Mouse (Mus musculus): Measurements from ENCODE around the gene Rbfox2. TPM values are rescaled to one million over a fixed set of nuclear protein-coding genes. Genes with fewer than 3 reads are reported as not detected.

Rbfox2 gene
- polyA plus RNA-seq, 1 experiment from 2014 or later = 23.2 TPM

DNA sequence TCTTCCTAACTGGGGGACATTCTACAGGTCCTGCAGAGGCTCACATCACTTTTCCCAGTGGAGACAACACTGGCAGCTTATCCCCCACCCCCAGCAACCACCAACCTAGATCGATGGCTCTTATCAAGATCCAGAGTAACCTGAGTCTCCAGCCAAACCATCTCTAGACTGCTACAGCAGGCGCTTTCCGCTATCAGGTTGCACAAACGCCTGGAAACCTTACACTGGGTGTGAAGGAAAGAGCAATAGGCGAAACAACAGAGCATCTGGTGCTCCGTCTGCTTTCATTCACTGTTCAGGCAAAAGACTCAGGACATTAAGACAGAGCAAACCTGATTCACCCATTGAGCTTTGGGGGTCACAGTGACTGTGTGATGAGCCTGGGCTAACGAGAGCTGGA is 15.3 kb downstream of the Rbfox2 start:
- no peaks in the 10 kb centered on the region for H3K9me3 ChIP-seq (ENCODE audit: control insufficient read depth, low read length)
- H3K4me3 ChIP-seq (ENCODE audit: low read depth, low read length) = no peak overlapping the region
- H3K4me2 ChIP-seq (replicated peaks; ENCODE audit: low read depth) = no peak overlapping the region
- DNase-seq (ENCODE audit: low spot score) (no peak), ATAC-seq (ENCODE audit: low FRiP score, low TSS enrichment) (no peak)
- H3K9ac ChIP-seq (ENCODE audit: low read length) = no peak overlapping the region
- H3K27ac ChIP-seq (replicated peaks) = no peak overlapping the region
- no peaks in the 10 kb centered on the region for H3K4me1 ChIP-seq (replicated peaks; ENCODE audit: control insufficient read depth, insufficient read depth)
- WGBS = 41% methylated on average over 7 of the region's 7 CpGs
- H3K27me3 ChIP-seq (ENCODE audit: control insufficient read depth, insufficient read depth, low read length) = no peaks in the 10 kb centered on the region
- no peaks in the 10 kb centered on the region for H3K36me3 ChIP-seq (ENCODE audit: control insufficient read depth, insufficient read depth, low read length)
- TF ChIP-seq CTCF (IDR thresholded peaks at IDR 0.05; ENCODE audit: low read depth) (no peak), EP300 (optimal IDR thresholded peaks at IDR 0.05) (no peak)

- Histone ChIP-seq H3K9me3 (ENCODE audit: control insufficient read depth, low read length) (no peaks in the 10 kb centered on the region), H3K27ac (replicated peaks) (no peak overlapping the region), H3K4me2 (replicated peaks; ENCODE audit: low read depth) (no peak overlapping the region), H3K27me3 (ENCODE audit: control insufficient read depth, insufficient read depth, low read length) (no peaks in the 10 kb centered on the region), H3K9ac (ENCODE audit: low read length) (no peak overlapping the region), H3K4me1 (replicated peaks; ENCODE audit: control insufficient read depth, insufficient read depth) (no peaks in the 10 kb centered on the region), H3K36me3 (ENCODE audit: control insufficient read depth, insufficient read depth, low read length) (no peaks in the 10 kb centered on the region), H3K4me3 (ENCODE audit: low read depth, low read length) (no peak overlapping the region)
- ATAC-seq (ENCODE audit: low FRiP score, low TSS enrichment) = no peak
- TF ChIP-seq CTCF (IDR thresholded peaks at IDR 0.05; ENCODE audit: low read depth) = peak; percentile 39
- no peak for TF ChIP-seq EP300 (optimal IDR thresholded peaks at IDR 0.05)
- WGBS = 74% methylated on average over 2 of the region's 2 CpGs
- DNase-seq (ENCODE audit: low spot score) = no peak
Observed at GRCm38 (mm10) chr15:77290352-77290751, 16.5 kb downstream of the Rbfox2 start.

- H3K9ac ChIP-seq (ENCODE audit: low read length) = no peak overlapping the region
- H3K36me3 ChIP-seq (ENCODE audit: control insufficient read depth, insufficient read depth, low read length) = no peaks in the 10 kb centered on the region
- no peak overlapping the region for H3K4me2 ChIP-seq (replicated peaks; ENCODE audit: low read depth)
- no peak for DNase-seq (ENCODE audit: low spot score)
- no peak for ATAC-seq (ENCODE audit: low FRiP score, low TSS enrichment)
- TF ChIP-seq EP300 (optimal IDR thresholded peaks at IDR 0.05) = no peak
- TF ChIP-seq CTCF (IDR thresholded peaks at IDR 0.05; ENCODE audit: low read depth) = no peak
- no peaks in the 10 kb centered on the region for H3K27me3 ChIP-seq (ENCODE audit: control insufficient read depth, insufficient read depth, low read length)
- H3K9me3 ChIP-seq (ENCODE audit: control insufficient read depth, low read length) = no peaks in the 10 kb centered on the region
- H3K4me1 ChIP-seq (replicated peaks; ENCODE audit: control insufficient read depth, insufficient read depth) = 0 out of 2 replicates have a peak, but pooled peaks cover 2% of the 10 kb centered on the region
- WGBS = 92% methylated on average over 1 of the region's 1 CpGs
- no peak overlapping the region for H3K27ac ChIP-seq (replicated peaks)
- H3K4me3 ChIP-seq (ENCODE audit: low read depth, low read length) = no peak overlapping the region
Observed at GRCm38 (mm10) chr15:77280130-77280529, 26.7 kb downstream of the Rbfox2 start.

DNA sequence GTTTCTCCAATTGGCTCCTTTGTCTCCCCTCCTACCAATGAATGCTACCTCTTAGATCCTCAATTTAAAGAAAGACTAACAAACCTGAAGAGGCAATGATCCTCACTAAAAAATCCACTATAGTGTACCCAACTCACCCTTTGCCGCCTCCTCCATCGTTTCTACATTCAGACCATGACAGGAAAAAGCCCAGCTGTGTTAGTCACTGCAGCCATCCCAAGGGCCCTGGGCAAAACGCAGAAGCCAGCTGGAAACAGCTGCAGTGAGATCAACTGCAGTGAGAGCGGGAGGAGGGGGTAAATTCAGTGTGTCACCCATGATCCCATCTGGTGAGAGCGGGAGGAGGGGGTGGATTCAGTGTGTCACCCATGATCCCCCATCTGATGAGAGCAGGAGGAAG is 28.0 kb downstream of the Rbfox2 start:
- ATAC-seq (ENCODE audit: low FRiP score, low TSS enrichment) (no peak), DNase-seq (ENCODE audit: low spot score) (no peak)
- H3K27ac ChIP-seq (replicated peaks) = no peak overlapping the region
- WGBS = 46% methylated on average over 5 of the region's 5 CpGs
- H3K27me3 ChIP-seq (ENCODE audit: control insufficient read depth, insufficient read depth, low read length) = no peaks in the 10 kb centered on the region
- no peak overlapping the region for H3K4me2 ChIP-seq (replicated peaks; ENCODE audit: low read depth)
- H3K9ac ChIP-seq (ENCODE audit: low read length) = no peak overlapping the region
- H3K9me3 ChIP-seq (ENCODE audit: control insufficient read depth, low read length) = no peaks in the 10 kb centered on the region
- 0 out of 2 replicates have a peak, but pooled peaks cover 2% of the 10 kb centered on the region for H3K4me1 ChIP-seq (replicated peaks; ENCODE audit: control insufficient read depth, insufficient read depth)
- TF ChIP-seq EP300 (optimal IDR thresholded peaks at IDR 0.05) (no peak), CTCF (IDR thresholded peaks at IDR 0.05; ENCODE audit: low read depth) (no peak)
- H3K4me3 ChIP-seq (ENCODE audit: low read depth, low read length) = no peak overlapping the region
- no peaks in the 10 kb centered on the region for H3K36me3 ChIP-seq (ENCODE audit: control insufficient read depth, insufficient read depth, low read length)

DNA sequence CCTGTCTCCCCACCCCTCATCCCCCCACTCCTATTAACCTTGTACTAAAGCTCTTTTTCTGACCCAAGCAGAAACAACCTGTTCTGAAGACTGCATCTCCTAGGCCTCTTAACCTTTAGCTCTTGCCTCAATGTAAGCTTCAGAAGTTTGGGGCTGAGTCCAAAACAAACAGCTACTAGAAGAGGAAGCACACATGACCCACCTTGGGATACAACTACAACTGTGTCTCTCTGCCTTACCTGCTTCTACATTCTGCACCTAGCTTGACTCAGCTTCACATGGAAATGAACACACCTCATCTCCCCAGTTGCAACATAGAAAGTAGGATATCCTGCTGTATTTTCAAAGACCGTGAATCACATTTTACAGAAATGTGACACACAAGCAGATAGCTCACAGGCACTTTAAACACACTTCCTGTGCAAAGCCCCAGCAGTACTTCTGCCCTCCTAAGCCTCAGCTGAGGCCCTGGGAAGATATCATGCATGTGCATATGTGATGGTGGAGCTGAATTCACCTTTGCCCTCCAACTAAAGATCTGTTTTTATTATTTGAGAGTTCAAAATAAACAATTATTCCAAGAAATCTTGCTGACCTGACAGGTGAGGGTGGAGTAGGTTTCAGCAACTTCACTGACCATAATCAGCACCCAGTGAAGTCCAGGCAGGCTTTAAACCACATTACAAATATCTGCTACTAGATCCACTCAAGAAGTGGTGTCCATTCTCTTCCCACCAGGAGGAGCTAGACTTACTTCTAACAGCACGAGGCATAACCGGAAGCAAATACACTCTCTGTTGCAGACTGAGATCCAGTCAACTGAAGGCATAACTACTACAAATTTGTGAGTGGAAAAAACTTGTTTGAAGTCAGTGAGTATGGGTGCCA is 29.7 kb downstream of the Rbfox2 start:
- H3K4me3 ChIP-seq (ENCODE audit: low read depth, low read length) = no peak overlapping the region
- 37% methylated on average over 3 of the region's 3 CpGs for WGBS
- ATAC-seq (ENCODE audit: low FRiP score, low TSS enrichment) (peak; percentile 77), DNase-seq (ENCODE audit: low spot score) (peak; percentile 35)
- no peaks in the 10 kb centered on the region for H3K27me3 ChIP-seq (ENCODE audit: control insufficient read depth, insufficient read depth, low read length)
- no peak overlapping the region for H3K9ac ChIP-seq (ENCODE audit: low read length)
- no peaks in the 10 kb centered on the region for H3K9me3 ChIP-seq (ENCODE audit: control insufficient read depth, low read length)
- H3K4me2 ChIP-seq (replicated peaks; ENCODE audit: low read depth) = no peak overlapping the region
- H3K36me3 ChIP-seq (ENCODE audit: control insufficient read depth, insufficient read depth, low read length) = no peaks in the 10 kb centered on the region
- TF ChIP-seq EP300 (optimal IDR thresholded peaks at IDR 0.05) = no peak
- TF ChIP-seq CTCF (IDR thresholded peaks at IDR 0.05; ENCODE audit: low read depth) = peak; percentile 85
- H3K27ac ChIP-seq (replicated peaks) = 0 out of 2 replicates have a peak overlapping the region, but pooled peaks have one; percentile 24
- H3K4me1 ChIP-seq (replicated peaks; ENCODE audit: control insufficient read depth, insufficient read depth) = 0 out of 2 replicates have a peak, but pooled peaks cover 2% of the 10 kb centered on the region

DNA sequence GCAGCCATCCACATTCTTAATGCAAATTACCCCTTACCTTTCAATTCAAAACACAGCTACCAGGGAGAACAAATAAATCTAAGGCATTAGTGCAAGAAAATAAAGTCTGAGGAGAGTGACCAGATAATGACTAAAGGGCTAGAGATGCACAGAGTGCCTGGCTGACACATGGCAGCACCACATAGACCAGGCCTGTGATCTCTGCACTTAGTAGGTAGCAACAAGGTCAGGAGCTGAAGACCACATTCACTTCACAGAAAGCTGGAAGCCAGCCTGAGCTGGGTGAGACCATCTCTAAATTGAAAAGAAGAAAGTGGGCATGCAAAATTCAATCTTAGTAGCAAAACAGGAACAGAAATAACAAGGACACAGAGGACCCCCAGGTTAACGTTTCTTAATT is 30.5 kb downstream of the Rbfox2 start:
- DNase-seq (ENCODE audit: low spot score) = no peak
- Histone ChIP-seq H3K9me3 (ENCODE audit: control insufficient read depth, low read length) (no peaks in the 10 kb centered on the region), H3K4me3 (ENCODE audit: low read depth, low read length) (no peak overlapping the region), H3K4me1 (replicated peaks; ENCODE audit: control insufficient read depth, insufficient read depth) (0 out of 2 replicates have a peak, but pooled peaks cover 2% of the 10 kb centered on the region), H3K4me2 (replicated peaks; ENCODE audit: low read depth) (no peak overlapping the region), H3K9ac (ENCODE audit: low read length) (no peak overlapping the region), H3K27ac (replicated peaks) (0 out of 2 replicates have a peak overlapping the region, but pooled peaks have one; percentile 8), H3K27me3 (ENCODE audit: control insufficient read depth, insufficient read depth, low read length) (no peaks in the 10 kb centered on the region), H3K36me3 (ENCODE audit: control insufficient read depth, insufficient read depth, low read length) (no peaks in the 10 kb centered on the region)
- TF ChIP-seq EP300 (optimal IDR thresholded peaks at IDR 0.05) (no peak), CTCF (IDR thresholded peaks at IDR 0.05; ENCODE audit: low read depth) (no peak)
- 71% methylated on average over 1 of the region's 1 CpGs for WGBS
- ATAC-seq (ENCODE audit: low FRiP score, low TSS enrichment) = no peak
